Mouse (Mus musculus): Measurements from ENCODE around the gene Bcl9. TPM values are rescaled to one million over a fixed set of nuclear protein-coding genes. Genes with fewer than 3 reads are reported as not detected.

Bcl9 gene
- 6.6 and 9.9 TPM in 2 replicates for total RNA-seq (2023)

GRCm38 (mm10) chr3:97297553-97298432, at the start of gene Bcl9:
Gene Bcl9, minus strand, starts transcription at chr3:97297917.

GRCm38 (mm10) chr3:97158611-97159508, 138.9 kb downstream of the Bcl9 start, which contains the start of gene Acp6:
Gene Acp6, plus strand, starts transcription at chr3:97158777.

Other genes starting within 250 kb of the Bcl9 start
- 9.9 and 11.2 TPM in 2 replicates for gene Acp6, start 139.1 kb downstream of the Bcl9 start, total RNA-seq (2023)
- not detected in 2 replicates for gene Olfr1402, start 124.1 kb upstream of the Bcl9 start, total RNA-seq (2023)

Data from neutrophil, adult 65 days (primary cell).